Mouse (Mus musculus) testis, postnatal 10 days (tissue): ENCODE data around the gene Sco1.
A peak's percentile ranks its signal among the peaks of the same experiment; 100 is the strongest.

ENCODE experiments used
- DNase-seq: peaks from one replicate; pipeline ENCODE4 v3.0.0; 2021; ENCODE audit warnings: low spot score

The Sco1 gene

GRCm38 (mm10) chr11:67043007-67043406 is 9.5 kb upstream of the Sco1 start:
- DNase-seq: peak; percentile 55

DNA sequence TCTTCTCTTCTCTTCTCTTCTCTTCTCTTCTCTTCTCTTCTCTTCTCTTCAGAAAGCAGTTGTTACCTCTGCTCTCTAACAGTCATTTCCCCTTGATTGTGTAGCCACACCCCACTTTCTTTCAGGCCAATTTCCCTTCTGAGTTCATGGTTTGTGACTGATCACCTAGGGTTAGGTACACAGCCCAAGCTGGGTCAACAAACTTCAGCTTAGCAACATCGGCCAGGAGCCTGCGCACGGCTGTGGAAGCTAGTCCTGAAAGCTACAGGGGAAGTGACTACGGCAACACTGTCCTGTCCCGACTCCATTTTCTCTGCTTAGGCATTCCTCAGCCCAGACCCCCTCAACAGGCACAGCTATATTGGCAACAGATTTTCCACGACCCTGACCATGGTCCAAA is 7.5 kb upstream of the Sco1 start:
- no peak for DNase-seq

- DNase-seq: no peak
These were observed 5.3 kb upstream of the Sco1 start for GRCm38 (mm10) chr11:67047199-67047598.

GRCm38 (mm10) chr11:67048496-67048895 is 4.0 kb upstream of the Sco1 start:
- no peak for DNase-seq

DNA sequence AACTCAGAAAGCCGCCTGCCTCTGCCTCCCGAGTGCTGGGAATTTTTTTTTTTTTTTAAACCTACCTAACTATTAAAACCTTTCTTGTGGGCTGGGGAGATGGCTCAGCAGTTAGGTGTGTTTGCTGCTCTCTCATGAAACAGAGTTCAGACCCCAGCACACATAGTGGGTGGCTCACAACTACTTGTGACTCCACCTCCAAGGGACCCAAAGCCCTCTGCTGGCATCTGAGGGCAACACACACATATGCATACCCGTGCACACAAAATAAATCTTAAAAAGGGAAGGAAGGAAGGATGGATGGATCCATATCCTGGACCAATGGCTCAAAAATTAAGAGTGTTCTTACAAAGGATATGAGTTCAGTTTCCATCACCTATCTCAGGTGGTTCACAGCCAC is 3.2 kb upstream of the Sco1 start:
- no peak for DNase-seq

GRCm38 (mm10) chr11:67051676-67052320 is 672 bp upstream of the Sco1 start:
- DNase-seq: no peak

GRCm38 (mm10) chr11:67054754-67055365 is 2.4 kb downstream of the Sco1 start:
- no peak for DNase-seq

GRCm38 (mm10) chr11:67061311-67061710 is 8.8 kb downstream of the Sco1 start:
- DNase-seq: no peak

GRCm38 (mm10) chr11:67062726-67063125 is 10.3 kb downstream of the Sco1 start:
- no peak for DNase-seq

- DNase-seq: no peak
These were observed 15.3 kb downstream of the Sco1 start for GRCm38 (mm10) chr11:67067741-67068140.

GRCm38 (mm10) chr11:67072615-67073130 is 20.2 kb downstream of the Sco1 start:
- no peak for DNase-seq

GRCm38 (mm10) chr11:67075036-67075435 is 22.6 kb downstream of the Sco1 start:
- no peak for DNase-seq

- DNase-seq: no peak
These were observed 24.3 kb downstream of the Sco1 start for GRCm38 (mm10) chr11:67076781-67077180.

DNA sequence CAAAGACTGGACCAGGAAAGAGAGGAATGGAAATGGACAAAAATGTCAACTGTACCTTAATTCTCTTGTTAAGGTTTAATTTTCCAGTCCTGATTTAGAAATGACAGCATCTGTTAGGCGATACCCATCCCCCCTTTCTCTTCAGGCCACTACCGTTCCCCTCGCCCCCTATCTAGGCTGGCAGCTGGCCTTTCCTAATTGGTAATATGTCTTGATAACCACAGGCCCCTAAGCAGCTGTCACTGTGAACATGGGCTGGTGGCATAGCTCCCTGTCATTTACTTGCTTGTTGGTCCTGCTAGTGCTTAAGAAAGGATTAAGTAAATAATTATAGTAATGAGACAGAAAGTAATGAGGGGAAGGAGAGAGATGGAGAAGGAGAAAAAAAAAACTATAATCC is 25.0 kb downstream of the Sco1 start:
- no peak for DNase-seq

DNA sequence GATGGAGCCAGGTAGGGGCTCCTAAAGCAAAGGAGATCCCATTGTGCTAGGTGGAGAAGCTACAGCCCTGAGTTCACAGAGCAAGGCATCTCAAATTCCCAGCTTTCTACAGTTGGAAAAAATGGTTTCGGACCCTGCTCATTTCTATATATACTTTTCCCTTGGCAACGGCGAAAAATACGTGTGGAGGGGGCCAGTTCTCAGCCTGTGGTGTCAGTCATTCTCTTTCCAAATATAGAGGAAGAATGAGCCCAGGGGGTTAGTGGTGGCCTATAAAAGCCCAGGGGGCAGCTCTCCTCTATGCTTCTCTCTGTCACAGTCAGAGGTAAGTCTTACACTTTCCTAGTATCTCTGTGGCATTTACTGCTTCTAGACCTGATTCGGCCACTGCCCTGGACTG is 25.5 kb downstream of the Sco1 start, which contains the start of gene Myh3:
Myh3 (plus strand) TSS at position 301 of the 400 bp plus-strand sequence.
- DNase-seq: no peak

DNA sequence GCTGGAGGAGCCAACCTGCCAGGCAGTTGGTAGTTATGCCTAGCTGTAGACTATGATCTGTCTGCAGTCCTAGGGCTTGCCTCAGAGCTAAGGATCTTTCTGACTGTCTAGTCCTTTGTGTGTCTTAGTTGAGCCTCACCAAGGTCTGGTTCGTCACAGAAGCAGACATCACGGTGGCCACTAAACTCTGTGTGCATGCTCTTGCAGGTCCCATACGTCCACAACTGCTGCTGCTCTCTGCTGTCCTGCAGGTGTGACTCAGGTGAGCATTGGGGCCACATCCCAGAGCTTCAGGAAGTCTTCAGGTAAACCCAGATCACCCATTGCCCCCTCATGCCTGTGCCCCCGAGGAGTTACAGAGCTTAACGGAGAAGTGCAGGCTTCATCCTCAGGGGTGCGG is 26.4 kb downstream of the Sco1 start:
- no peak for DNase-seq

- DNase-seq: no peak
These were observed 27.3 kb downstream of the Sco1 start for GRCm38 (mm10) chr11:67079740-67080139.

DNA sequence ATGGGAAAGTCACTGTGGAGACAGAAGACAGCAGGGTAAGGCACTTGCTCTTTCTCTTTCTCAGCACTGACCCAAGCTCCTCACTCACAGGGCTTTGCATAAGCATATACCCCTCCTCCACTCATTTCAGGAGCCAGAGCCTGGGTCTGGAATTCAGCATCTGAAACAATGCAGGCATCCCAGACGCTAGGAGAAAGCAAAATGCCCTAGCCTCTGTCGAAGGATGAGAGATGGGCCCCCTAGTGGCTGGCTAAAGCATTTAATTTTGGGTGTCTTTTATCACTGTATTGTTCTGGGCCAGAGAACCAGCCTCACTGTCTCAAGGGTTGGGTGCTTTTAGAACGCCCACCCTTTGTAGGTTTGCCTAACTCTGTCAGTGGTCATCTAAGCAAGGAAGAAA is 27.7 kb downstream of the Sco1 start:
- peak; percentile 72 for DNase-seq

DNA sequence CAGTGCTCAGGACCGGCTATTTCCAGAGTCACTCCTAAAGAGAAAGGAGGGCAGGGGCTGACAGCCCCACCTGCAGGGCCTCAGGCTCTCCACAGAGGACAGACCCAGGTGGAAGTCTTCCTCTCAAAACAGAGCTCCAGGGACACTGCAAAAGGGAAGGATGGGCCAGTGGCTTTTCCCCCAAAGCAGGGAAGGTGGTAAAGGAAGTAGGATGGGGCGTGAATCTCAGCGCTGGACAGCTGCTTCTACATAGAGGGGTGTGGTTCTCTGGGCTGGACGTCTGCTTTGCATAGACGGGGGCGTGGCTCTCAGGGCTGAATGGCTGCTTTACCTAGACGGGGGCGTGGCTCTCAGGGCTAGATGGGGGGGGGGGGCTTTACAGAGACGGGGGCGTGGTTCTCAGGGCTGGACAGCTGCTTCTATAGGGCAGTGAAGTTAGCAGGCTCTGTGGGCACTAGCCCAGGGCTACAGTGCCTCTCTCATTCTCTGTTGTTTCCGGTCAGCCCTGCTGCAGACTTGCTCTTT is 28.7 kb downstream of the Sco1 start:
- DNase-seq: no peak

- no peak for DNase-seq
These were observed 29.7 kb downstream of the Sco1 start for GRCm38 (mm10) chr11:67082188-67082587.

- DNase-seq: no peak
These were observed 30.3 kb downstream of the Sco1 start for GRCm38 (mm10) chr11:67082793-67083192.

- no peak for DNase-seq
These were observed 30.8 kb downstream of the Sco1 start for GRCm38 (mm10) chr11:67083239-67083638.

DNA sequence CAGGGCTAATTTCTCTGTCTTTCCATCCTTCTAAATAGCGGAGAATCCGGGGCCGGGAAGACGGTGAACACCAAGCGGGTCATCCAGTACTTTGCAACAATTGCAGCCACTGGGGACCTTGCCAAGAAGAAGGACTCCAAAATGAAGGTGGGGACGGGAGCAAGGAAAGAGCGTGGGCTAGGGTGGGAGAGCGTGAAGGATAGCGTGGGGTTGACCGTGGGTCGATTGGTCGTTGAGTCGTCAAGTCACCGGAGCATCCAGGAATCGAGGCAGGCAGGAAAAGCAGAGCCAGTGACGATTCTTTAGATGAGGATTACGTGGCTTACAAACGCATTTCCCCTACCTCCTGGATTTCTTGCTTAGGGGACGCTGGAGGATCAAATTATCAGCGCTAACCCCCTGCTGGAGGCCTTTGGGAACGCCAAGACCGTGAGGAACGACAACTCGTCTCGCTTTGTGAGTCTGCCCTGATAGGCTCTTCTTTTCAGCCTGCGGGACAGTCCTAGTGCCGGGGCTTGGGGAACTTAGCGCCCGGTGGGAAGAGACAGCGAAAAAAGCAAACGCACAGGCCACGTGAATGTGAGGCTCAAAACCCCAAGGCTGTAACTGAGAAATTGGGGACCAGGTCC is 31.4 kb downstream of the Sco1 start:
- no peak for DNase-seq
